Mouse (Mus musculus) embryonic fibroblast, embryonic 13.5 days (primary cell): ENCODE data around the gene Llgl1.
A peak's percentile ranks its signal among the peaks of the same experiment; 100 is the strongest.

Experiments
- CTCF ChIP-seq: IDR thresholded peaks from 2 replicates; pipeline ENCODE4 v1.5.1; 2011; ENCODE audit warnings: mild to moderate bottlenecking, control low read depth, low read length, moderate library complexity, borderline replicate concordance; ENCODE audit not compliant: insufficient read depth
- POLR2A ChIP-seq: IDR thresholded peaks from 2 replicates; pipeline ENCODE4 v1.6.1; 2011; ENCODE audit warnings: low read depth, mild to moderate bottlenecking, control low read depth, low read length, moderate library complexity

DNA sequence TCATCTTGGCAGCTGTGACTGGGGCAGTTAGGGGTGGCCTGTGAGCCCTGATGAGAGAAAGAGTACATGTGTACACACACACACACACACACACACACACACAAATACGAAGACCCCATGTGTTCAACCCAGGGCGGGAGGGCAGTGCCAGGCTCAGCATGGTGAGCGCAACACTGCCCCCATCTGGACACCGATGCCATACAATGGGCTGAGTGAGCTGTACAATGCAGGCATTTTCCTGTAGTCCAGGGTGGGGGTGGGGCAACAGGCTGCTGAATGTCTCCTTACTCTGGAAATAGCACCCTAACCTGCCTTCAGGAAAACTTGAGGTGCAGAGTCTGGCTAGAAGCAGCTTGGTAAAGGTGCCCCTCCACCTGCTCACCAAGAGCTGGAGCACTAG lies 3.6 kb downstream of the Llgl1 start:
- TF ChIP-seq POLR2A = no peak
- peak; percentile 77; the same call in 1 of the 2 replicates for TF ChIP-seq CTCF
